Mouse (Mus musculus): ENCODE results near the gene Caprin2.

DNA sequence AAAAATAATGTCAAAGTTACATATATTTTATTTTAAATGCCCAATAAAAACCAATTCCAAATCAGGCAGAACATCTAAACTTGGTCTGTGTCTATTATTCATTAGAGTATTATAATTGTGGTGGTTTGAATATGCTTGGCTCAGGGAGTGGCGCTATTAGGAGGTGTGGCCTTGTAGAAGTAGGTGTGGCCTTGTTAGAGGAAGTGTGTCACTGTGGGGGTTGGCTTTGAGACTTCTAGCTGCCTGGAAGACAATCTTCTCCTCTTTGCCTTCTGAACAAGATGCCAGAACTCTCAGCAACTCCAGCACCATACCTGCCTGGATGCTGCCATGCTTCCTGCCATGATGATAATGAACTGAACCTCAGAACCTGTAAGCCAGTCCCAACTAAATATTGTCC, 22.1 kb downstream of the Caprin2 start:
- TF ChIP-seq CTCF (conservative IDR thresholded peaks at IDR 0.05; ENCODE audit: low read length) (no peak), NANOG (IDR thresholded peaks at IDR 0.05; ENCODE audit: borderline replicate concordance, low read length) (no peak)

Measured in E14TG2a.4 (cell line).